Comparison of ENCODE assay signal across 16 mouse cellular contexts in the genomic region with DNA sequence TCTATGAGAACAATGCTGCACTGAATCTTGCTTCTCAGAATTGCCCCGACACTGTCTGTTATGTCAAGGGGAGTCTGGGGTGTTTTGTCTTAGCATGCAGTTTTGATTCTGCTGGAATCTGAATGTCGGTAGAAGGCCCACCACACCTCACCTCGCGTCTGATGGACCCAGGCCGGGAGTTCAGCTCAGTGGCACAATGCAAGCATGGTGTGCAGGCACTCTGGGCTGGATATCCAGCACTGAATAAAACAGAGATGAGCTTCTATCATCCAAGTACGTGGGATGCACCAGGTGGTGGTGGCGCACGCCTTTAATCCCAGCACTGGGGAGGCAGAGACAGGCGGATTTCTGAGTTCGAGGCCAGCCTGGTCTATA. TPM values are rescaled to one million over a fixed set of nuclear protein-coding genes. Genes with fewer than 3 reads are reported as not detected.
DNase-seq lines count a peak whose midpoint lies in the region; ATAC-seq and TF ChIP-seq lines count a peak whose summit lies in the region.
"Had no signal": no experiment of that assay in that cellular context is flagged by ENCODE, and none has a peak within 500 bp of the region (broad histone marks: within the 10 kb centered on the region; RNA-seq: fewer than 3 reads in every experiment).

No protein-coding gene starts in this region.

- 0 out of 2 replicates have a peak overlapping the region, but pooled peaks have one; percentile 2 for H3K27ac ChIP-seq in heart, embryonic 13.5 days (replicated peaks)
- H3K27ac ChIP-seq in lung, postnatal 0 days (ENCODE audit: low read length), result peak overlapping the region; percentile 86
- H3K27ac ChIP-seq in forebrain, embryonic 16.5 days (ENCODE audit: low read length), result peak overlapping the region; percentile 69
- peak overlapping the region; percentile 88 for H3K27ac ChIP-seq in olfactory bulb, adult 2 months (ENCODE audit: insufficient read depth, low read depth, low read length)
- H3K27ac ChIP-seq: liver, embryonic 15.5 days had no signal

- H3K4me3 ChIP-seq in heart, embryonic 13.5 days, result no peak overlapping the region
- H3K4me3 ChIP-seq in lung, postnatal 0 days (ENCODE audit: low read depth, low read length), result no peak overlapping the region
- H3K4me3 ChIP-seq in forebrain, embryonic 16.5 days (replicated peaks; ENCODE audit: low read length), result no peak overlapping the region
- H3K4me3 ChIP-seq in olfactory bulb, adult 2 months (ENCODE audit: insufficient read depth, low read depth, low read length), result no peak overlapping the region
- H3K4me3 ChIP-seq: liver, embryonic 15.5 days had no signal

- no peaks in the 10 kb centered on the region for H3K27me3 ChIP-seq in heart, embryonic 13.5 days (replicated peaks)
- H3K27me3 ChIP-seq in lung, postnatal 0 days (replicated peaks; ENCODE audit: insufficient read depth, low read length), result no peaks in the 10 kb centered on the region
- H3K27me3 ChIP-seq in forebrain, embryonic 16.5 days (replicated peaks; ENCODE audit: control insufficient read depth, insufficient read depth, low read length), result no peaks in the 10 kb centered on the region
- H3K27me3 ChIP-seq: liver, embryonic 15.5 days; Patski had no signal

- WGBS in heart, embryonic 13.5 days, result 78% methylated on average over 10 of the region's 10 CpGs
- 85% methylated on average over 10 of the region's 10 CpGs for WGBS in lung, postnatal 0 days
- 64% methylated on average over 10 of the region's 10 CpGs for WGBS in forebrain, embryonic 16.5 days
- WGBS in olfactory bulb, adult 2 months, result 33% methylated on average over 10 of the region's 10 CpGs

- no peak for TF ChIP-seq CTCF in lung, postnatal 0 days (IDR thresholded peaks at IDR 0.05)
- TF ChIP-seq CTCF in olfactory bulb, adult 2 months (IDR thresholded peaks at IDR 0.05; ENCODE audit: insufficient read depth, low read depth, low read length), result no peak

- no peak overlapping the region for H3K4me2 ChIP-seq in heart, embryonic 13.5 days
- no peak overlapping the region for H3K4me2 ChIP-seq in lung, postnatal 0 days (replicated peaks; ENCODE audit: low read depth, low read length)
- H3K4me2 ChIP-seq in forebrain, embryonic 16.5 days (ENCODE audit: low read length), result no peak overlapping the region
- H3K4me2 ChIP-seq: liver, embryonic 15.5 days had no signal

- TF ChIP-seq EP300 in lung, postnatal 0 days (IDR thresholded peaks at IDR 0.05), result no peak

- H3K4me1 ChIP-seq in heart, embryonic 13.5 days, result peaks cover 12% of the 10 kb centered on the region
- H3K4me1 ChIP-seq in lung, postnatal 0 days (ENCODE audit: insufficient read depth, low read depth, low read length), result no peaks in the 10 kb centered on the region
- peaks cover 11% of the 10 kb centered on the region for H3K4me1 ChIP-seq in forebrain, embryonic 16.5 days (replicated peaks; ENCODE audit: control insufficient read depth, insufficient read depth, low read length)
- H3K4me1 ChIP-seq in olfactory bulb, adult 2 months (ENCODE audit: control insufficient read depth, insufficient read depth, low read length), result peaks cover 18% of the 10 kb centered on the region

- no peaks in the 10 kb centered on the region for H3K36me3 ChIP-seq in heart, embryonic 13.5 days
- no peaks in the 10 kb centered on the region for H3K36me3 ChIP-seq in lung, postnatal 0 days (ENCODE audit: insufficient read depth, low read length)
- no peaks in the 10 kb centered on the region for H3K36me3 ChIP-seq in forebrain, embryonic 16.5 days (ENCODE audit: control insufficient read depth, insufficient read depth)
- H3K36me3 ChIP-seq: liver, embryonic 15.5 days had no signal

- no peak overlapping the region for H3K9ac ChIP-seq in heart, embryonic 13.5 days
- no peak overlapping the region for H3K9ac ChIP-seq in lung, postnatal 0 days (replicated peaks; ENCODE audit: low read depth)
- no peak overlapping the region; the same call in 1 of the 2 replicates for H3K9ac ChIP-seq in forebrain, embryonic 16.5 days (replicated peaks; ENCODE audit: low read depth, low read length)
- H3K9ac ChIP-seq: liver, embryonic 15.5 days had no signal

- H3K9me3 ChIP-seq in heart, embryonic 13.5 days, result no peaks in the 10 kb centered on the region
- H3K9me3 ChIP-seq in lung, postnatal 0 days (ENCODE audit: low read length), result no peaks in the 10 kb centered on the region
- H3K9me3 ChIP-seq in forebrain, embryonic 16.5 days (ENCODE audit: control insufficient read depth, low read length), result no peaks in the 10 kb centered on the region
- H3K9me3 ChIP-seq: liver, embryonic 15.5 days had no signal

- no peak for TF ChIP-seq POLR2A in olfactory bulb, adult 2 months (IDR thresholded peaks at IDR 0.05; ENCODE audit: insufficient read depth, low read depth, low read length)

- ATAC-seq in heart, embryonic 13.5 days (ENCODE audit: extremely low read depth, insufficient number of reproducible peaks, low FRiP score, low TSS enrichment), result no peak
- no peak for ATAC-seq in lung, postnatal 0 days
- ATAC-seq in forebrain, embryonic 16.5 days, result no peak
- ATAC-seq: activated CD4-positive, CD25-positive, alpha-beta regulatory T cell, adult 4 months; Patski had no signal

- DNase-seq in heart, postnatal 4 days, result no peak
- no peak for DNase-seq in lung, postnatal 0 days (ENCODE audit: low spot score)
- DNase-seq in lung, adult 18-20 months, result no peak
- DNase-seq in cerebellum, adult 9-10 months, result no peak
- DNase-seq: adrenal gland, postnatal 25 days; cerebellum, adult 18-20 months; heart, adult 18-20 months; kidney, adult 2 months; kidney, postnatal 36 days; thymus, adult 18-20 months had no signal

RNA-seq across cellular contexts. Expression of a gene that starts 15.9 kb away (rescaled TPM):
- polyA plus RNA-seq in heart, embryonic 13.5 days (2015; fragmentation: Nextera tagmentation; extraction: Ambion mirVana), result 24.2 and 27.5 TPM in 2 replicates
- total RNA-seq in heart, postnatal 4 days (2021), result 10 to 100 TPM; 31.6 to 32.1 TPM
- polyA plus RNA-seq in lung, postnatal 0 days (2015; fragmentation: Nextera tagmentation; extraction: Ambion mirVana), result 28.5 and 31.1 TPM in 2 replicates
- 50.0 and 56.3 TPM in 2 replicates for polyA plus RNA-seq in forebrain, embryonic 16.5 days (2015; fragmentation: Nextera tagmentation; extraction: Ambion mirVana)
- polyA plus RNA-seq in olfactory bulb, adult 2 months (2012; ENCODE audit: insufficient read depth, insufficient read length, low replicate concordance, missing spikeins), result not detected in 2 replicates

Comparison
In these comparisons a context has a peak if more than half of its experiments do, and no peak if none do; other contexts are left out.
1. H3K27ac ChIP-seq: peak in every context shown above with its lines; median percentile 88 in olfactory bulb, adult 2 months; 86 in lung, postnatal 0 days; 69 in forebrain, embryonic 16.5 days; 2 in heart, embryonic 13.5 days.